Mouse (Mus musculus): ENCODE measurements around the gene Stxbp1. TPM values are rescaled to one million over a fixed set of nuclear protein-coding genes. Genes with fewer than 3 reads are reported as not detected.

Gene Stxbp1
- total RNA-seq, 2 experiments from 2014 or later, result 10.1 to 14.3 TPM

DNA sequence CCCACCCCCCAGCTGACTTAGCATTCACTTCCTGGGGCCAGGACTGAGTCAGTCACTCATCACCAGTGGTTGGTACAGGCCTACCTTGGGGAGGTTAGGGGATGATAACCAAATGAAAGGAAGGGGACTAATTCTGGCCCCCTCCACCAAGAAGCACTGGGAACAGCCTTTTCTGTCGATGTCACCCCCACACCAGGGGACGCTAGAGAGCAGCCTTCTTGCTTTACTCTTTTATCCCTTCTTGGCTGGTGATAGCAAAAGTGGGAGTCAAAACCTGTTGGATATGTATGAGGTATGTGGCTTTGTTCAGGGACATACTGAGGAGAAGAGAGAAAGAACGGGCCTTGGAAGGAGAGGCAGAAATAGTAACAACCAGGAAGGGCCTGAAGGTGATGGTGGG lies 83.7 kb downstream of the Stxbp1 start:
- DNase-seq, result no peak
- intact Hi-C loops (cut with DNase I), result no loop called here

- no peak for DNase-seq
- intact Hi-C loops (cut with DNase I), result no loop called here
These were observed 85.2 kb downstream of the Stxbp1 start for GRCm38 (mm10) chr2:32761859-32762258.

DNA sequence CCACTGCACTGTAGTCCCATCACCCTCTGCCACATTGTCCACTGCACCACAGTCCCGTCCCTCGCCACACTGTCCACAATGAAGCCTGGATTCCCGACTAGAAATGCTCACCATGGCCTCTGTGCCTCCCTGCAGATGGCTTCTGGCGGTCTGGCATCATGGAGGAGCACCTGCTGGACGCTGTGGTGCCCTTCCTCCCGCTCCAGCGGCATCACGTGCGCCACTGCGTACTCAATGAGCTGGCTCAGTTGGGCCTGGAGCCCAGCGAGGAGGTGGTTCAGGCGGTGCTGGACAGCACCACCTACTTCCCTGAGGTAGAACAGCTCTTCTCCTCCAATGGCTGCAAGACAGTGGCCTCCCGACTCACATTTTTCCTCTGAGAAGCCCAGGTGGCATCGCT lies 85.7 kb downstream of the Stxbp1 start:
- no peak for DNase-seq
- intact Hi-C loops (cut with DNase I), result no loop called here

- DNase-seq, result no peak
- intact Hi-C loops (cut with DNase I), result loop anchor here (5.0 kb wide), 1 partner anchor 127 kb away; no protein-coding TSS in a partner anchor
These were observed 88.0 kb downstream of the Stxbp1 start for GRCm38 (mm10) chr2:32759001-32759400.

- DNase-seq, result no peak
- intact Hi-C loops (cut with DNase I), result loop anchor here (5.0 kb wide), 1 partner anchor 126 kb away; no protein-coding TSS in a partner anchor
These were observed 88.5 kb downstream of the Stxbp1 start for GRCm38 (mm10) chr2:32758503-32758902.

GRCm38 (mm10) chr2:32757056-32757845 lies 89.8 kb downstream of the Stxbp1 start, which contains the start of gene Tor2a:
Gene Tor2a (plus strand): TSS chr2:32757234.
- intact Hi-C loops (cut with DNase I), result loop anchor here (1.0 to 5.0 kb wide), 2 partner anchors 44 to 125 kb away; partner anchors contain the start of gene Cdk9
- DNase-seq, result peak; percentile 95 to 96

DNA sequence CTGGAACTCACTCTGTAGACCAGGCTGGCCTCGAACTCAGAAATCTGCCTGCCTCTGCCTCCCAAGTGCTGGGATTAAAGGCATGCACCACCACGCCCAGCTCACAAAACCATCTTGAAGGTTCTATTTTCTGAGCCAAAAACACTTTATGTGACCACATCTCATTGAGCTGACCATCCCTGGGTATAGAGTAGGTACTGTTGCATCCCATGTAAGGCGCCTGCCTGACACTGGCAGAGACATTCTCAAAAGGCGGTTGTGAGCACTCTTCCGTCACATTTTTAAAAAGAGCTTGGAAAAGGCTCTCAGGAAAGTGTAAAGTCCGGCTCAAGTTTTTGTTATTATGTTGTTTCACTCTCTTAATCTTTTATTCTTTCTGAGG lies 90.4 kb downstream of the Stxbp1 start:
- no peak for DNase-seq
- intact Hi-C loops (cut with DNase I), result loop anchor here (1.0 to 5.0 kb wide), 2 partner anchors 43 to 124 kb away; partner anchors contain the start of gene Cdk9

DNA sequence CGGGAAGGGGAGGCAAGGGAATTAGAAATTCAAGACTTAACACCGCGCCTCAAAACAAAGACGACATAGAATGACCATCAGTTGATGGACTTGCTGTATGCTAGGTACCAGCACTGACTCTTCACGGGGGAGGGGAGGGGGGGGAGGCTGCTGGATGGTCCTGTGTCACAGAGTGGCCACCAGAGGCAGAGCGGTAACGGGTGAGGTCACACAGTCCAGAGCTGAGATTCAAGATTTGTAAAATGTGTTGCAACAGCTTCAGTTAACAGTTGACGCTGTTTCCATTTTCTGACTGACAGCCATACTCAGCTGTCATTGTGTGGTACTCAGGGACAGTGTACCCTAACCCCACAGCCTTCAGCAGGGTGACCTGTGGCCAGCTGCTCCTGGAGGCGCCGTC lies 94.9 kb downstream of the Stxbp1 start:
- intact Hi-C loops (cut with DNase I), result no loop called here
- no peak for DNase-seq

- DNase-seq, result no peak
- intact Hi-C loops (cut with DNase I), result no loop called here
These were observed 95.4 kb downstream of the Stxbp1 start for GRCm38 (mm10) chr2:32751665-32752033.

DNA sequence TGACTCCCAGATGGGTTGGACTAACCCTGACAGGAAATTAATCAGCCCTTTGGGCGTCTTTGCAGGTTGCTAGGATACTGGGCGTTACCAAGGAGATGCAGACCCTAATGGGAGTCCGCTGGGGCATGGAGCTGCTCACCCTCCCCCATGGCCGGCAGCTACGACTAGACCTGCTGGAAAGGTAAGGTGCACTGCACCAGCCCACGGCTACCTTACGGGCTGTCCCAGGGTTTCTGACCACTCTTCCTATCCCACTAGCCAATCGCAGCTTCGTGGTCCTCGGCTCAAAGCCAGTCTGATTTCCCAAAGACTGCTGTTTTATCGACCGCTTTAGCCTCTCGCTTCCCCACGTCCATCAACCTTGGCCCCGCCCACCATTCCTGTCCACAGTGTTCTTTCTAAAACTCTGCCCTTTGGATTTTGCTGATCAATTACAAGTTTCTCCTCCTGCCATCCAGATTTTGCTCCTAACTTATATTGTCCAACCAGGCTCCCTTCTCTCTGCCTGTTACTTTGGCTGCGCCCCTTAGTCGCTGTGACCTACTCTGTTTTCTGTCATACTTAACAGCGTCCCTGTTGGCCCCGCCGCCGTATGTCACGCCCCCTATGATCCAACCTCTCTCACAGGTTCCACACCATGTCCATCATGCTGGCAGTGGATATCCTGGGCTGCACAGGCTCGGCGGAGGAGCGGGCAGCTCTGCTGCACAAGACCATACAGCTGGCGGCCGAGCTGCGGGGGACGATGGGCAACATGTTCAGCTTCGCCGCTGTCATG lies 96.0 kb downstream of the Stxbp1 start:
- DNase-seq, result peak in 1 of 2 experiments; percentile 37
- intact Hi-C loops (cut with DNase I), result no loop called here

GRCm38 (mm10) chr2:32750199-32750598 lies 96.8 kb downstream of the Stxbp1 start:
- intact Hi-C loops (cut with DNase I), result no loop called here

GRCm38 (mm10) chr2:32749082-32749481 lies 98.0 kb downstream of the Stxbp1 start:
- intact Hi-C loops (cut with DNase I), result no loop called here

More at GRCm38 (mm10) chr2:32750199-32750598, 96.8 kb downstream of the Stxbp1 start:
- no peak for DNase-seq

GRCm38 (mm10) chr2:32744272-32744982 lies 102.6 kb downstream of the Stxbp1 start:
- DNase-seq, result no peak
- intact Hi-C loops (cut with DNase I), result no loop called here

More at GRCm38 (mm10) chr2:32749082-32749481, 98.0 kb downstream of the Stxbp1 start:
- no peak for DNase-seq

- intact Hi-C loops (cut with DNase I), result no loop called here
- DNase-seq, result no peak
These were observed 104.9 kb downstream of the Stxbp1 start for GRCm38 (mm10) chr2:32742173-32742531.

DNA sequence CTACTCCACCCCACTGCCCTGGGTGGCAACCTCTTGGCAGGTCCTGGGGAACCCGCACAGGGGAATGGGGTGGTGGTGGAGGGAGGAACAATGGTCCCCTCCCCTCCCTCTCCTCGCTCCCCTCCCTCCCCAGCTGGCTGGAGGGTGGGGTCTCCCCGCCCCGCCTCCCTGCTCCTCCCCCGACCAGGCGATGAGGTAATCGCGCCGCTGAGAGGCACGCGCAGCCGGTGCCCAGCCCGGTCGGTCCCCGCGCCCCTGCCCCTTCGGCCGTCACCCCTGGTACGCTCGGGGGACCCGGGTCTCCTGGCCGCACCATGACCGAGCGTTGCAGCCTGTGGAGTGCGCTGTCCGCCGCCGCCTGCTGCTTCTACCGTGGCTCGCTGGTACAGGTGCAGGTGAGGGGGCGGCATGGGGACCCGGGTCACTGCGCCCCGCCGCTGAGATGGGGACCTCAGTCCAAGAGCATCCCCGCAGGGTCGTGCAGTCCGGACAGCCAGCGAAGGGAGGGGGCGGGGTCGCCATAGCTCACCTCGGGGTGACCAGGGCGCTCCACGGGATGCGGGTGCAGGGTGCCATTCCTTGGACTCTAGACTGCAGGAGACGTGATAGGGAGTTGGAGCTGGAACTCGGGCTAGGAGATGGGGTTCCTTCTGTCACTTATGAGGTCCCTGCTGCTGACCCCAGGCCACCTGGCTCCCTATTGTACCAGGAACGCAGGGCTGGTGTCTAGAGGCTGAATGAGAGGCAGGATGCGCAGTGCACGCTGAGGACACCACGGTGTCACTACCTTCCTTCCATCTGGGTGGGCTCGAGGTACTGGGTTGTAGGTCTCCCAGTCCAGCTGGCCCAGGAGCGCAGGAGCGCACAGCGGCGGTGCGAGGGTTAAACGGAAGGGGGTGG lies 105.5 kb downstream of the Stxbp1 start:
- intact Hi-C loops (cut with DNase I), result loop anchor here (2.0 kb wide), 1 partner anchor 13 kb away; no protein-coding TSS in a partner anchor
- DNase-seq, result peak in 1 of 2 experiments; percentile 57

- DNase-seq, result no peak
These were observed 106.2 kb downstream of the Stxbp1 start, which contains the start of gene 6330409D20Rik for GRCm38 (mm10) chr2:32740916-32741272. Gene 6330409D20Rik (minus strand): TSS chr2:32741016.

DNA sequence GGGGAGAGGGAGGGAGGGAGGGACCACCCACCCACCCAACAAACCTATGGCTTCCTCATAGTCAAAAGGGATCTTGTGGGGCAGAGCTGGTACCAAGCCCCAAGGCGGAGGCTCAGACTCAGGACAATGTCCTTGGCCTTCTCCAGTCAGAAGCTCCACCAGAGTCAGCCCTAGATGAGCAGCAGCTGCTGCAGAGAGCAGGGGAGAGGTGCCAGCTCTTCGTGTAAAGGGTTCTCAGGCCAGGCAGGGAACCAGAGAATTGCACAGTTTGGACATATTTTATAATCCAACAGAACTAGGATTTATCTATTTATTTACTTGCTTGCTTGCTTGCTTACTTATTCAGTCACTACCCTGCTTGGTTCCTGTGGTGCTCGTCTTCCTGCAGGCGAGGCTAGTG lies 107.7 kb downstream of the Stxbp1 start:
- intact Hi-C loops (cut with DNase I), result no loop called here
- no peak for DNase-seq

More at GRCm38 (mm10) chr2:32740916-32741272, 106.2 kb downstream of the Stxbp1 start, which contains the start of gene 6330409D20Rik:
- intact Hi-C loops (cut with DNase I), result loop anchor here (2.0 kb wide), 1 partner anchor 14 kb away; no protein-coding TSS in a partner anchor
